Mouse (Mus musculus) midbrain, embryonic 12.5 days (tissue): ENCODE measurements around the gene Snx30. TPM values are rescaled to one million over a fixed set of nuclear protein-coding genes. Genes with fewer than 3 reads are reported as not detected.

ENCODE experiments used
- ATAC-seq: fragments of 200-750 bp; cut with Nextera tagmentation; 2 replicates; pipeline ENCODE4 v1.8.0; 2017; ENCODE audit warnings: low read depth, moderate TSS enrichment, moderate library complexity; ENCODE audit not compliant: low FRiP score
- H3K27ac ChIP-seq: fragments of 300-500 bp; sonication (generic); replicated peaks from 2 replicates; pipeline ENCODE4 v1.5.1; 2016; ENCODE audit warnings: mild to moderate bottlenecking
- H3K27me3 ChIP-seq: fragments of 300-500 bp; sonication (generic); 2 replicates; pipeline ENCODE4 v1.6.1; 2016; ENCODE audit warnings: mild to moderate bottlenecking
- H3K36me3 ChIP-seq: fragments of 300-500 bp; sonication (generic); 2 replicates; pipeline ENCODE4 v1.6.1; 2016
- H3K4me1 ChIP-seq: fragments of 300-500 bp; sonication (generic); 2 replicates; pipeline ENCODE4 v1.6.1; 2016
- H3K4me2 ChIP-seq: fragments of 300-500 bp; sonication (generic); replicated peaks from 2 replicates; pipeline ENCODE4 v1.6.1; 2016; ENCODE audit warnings: mild to moderate bottlenecking, moderate library complexity
- H3K4me3 ChIP-seq: fragments of 300-500 bp; sonication (generic); 2 replicates; pipeline ENCODE4 v1.5.1; 2016; ENCODE audit warnings: mild to moderate bottlenecking
- H3K9ac ChIP-seq: fragments of 300-500 bp; sonication (generic); replicated peaks from 2 replicates; pipeline ENCODE4 v1.6.1; 2016; ENCODE audit warnings: mild to moderate bottlenecking, moderate library complexity
- H3K9me3 ChIP-seq: fragments of 300-500 bp; sonication (generic); 2 replicates; pipeline ENCODE4 v1.6.1; 2016; ENCODE audit warnings: mild to moderate bottlenecking
- WGBS: fragments of 180-500 bp; shearing (Covaris S2); methylation state at CpG from one replicate; pipeline ENCODE4 v1.1.7; 2016; 5-methylcytosine and 5-hydroxymethylcytosine counted together
- polyA plus RNA-seq: library from polyadenylated mRNA; unstranded; fragments of >200 nt; fragmentation: Nextera tagmentation; extraction: Ambion mirVana; gene quantifications from 2 replicates; pipeline ENCODE4 v1.2.1, GENCODE M21; 2016

The Snx30 gene
- polyA plus RNA-seq, 1 experiment from 2014 or later: 14.5 TPM

- 83% methylated on average over 1 of the region's 1 CpGs for WGBS
- Histone ChIP-seq H3K4me1 (peaks cover 2% of the 10 kb centered on the region; the same call in 1 of the 2 replicates), H3K9me3 (no peaks in the 10 kb centered on the region), H3K27ac (no peak overlapping the region), H3K9ac (no peak overlapping the region), H3K27me3 (no peaks in the 10 kb centered on the region), H3K36me3 (peaks cover 6% of the 10 kb centered on the region; the same call in 1 of the 2 replicates), H3K4me2 (no peak overlapping the region), H3K4me3 (no peak overlapping the region)
- no peak for ATAC-seq
Measured at GRCm38 (mm10) chr4:59862335-59862734, 56.7 kb downstream of the Snx30 start.

- Histone ChIP-seq H3K36me3 (0 out of 2 replicates have a peak, but pooled peaks cover under 1% of the 10 kb centered on the region), H3K9ac (no peak overlapping the region; the same call in 1 of the 2 replicates), H3K27ac (no peak overlapping the region), H3K4me2 (no peak overlapping the region), H3K27me3 (no peaks in the 10 kb centered on the region), H3K4me3 (no peak overlapping the region), H3K9me3 (no peaks in the 10 kb centered on the region), H3K4me1 (peaks cover 2% of the 10 kb centered on the region; the same call in 1 of the 2 replicates)
- WGBS: 73% methylated on average over 6 of the region's 6 CpGs
- ATAC-seq: no peak
Measured at GRCm38 (mm10) chr4:59863869-59864268, 58.2 kb downstream of the Snx30 start.

GRCm38 (mm10) chr4:59868086-59868485, 62.4 kb downstream of the Snx30 start:
- H3K4me1 ChIP-seq: no peaks in the 10 kb centered on the region
- H3K9me3 ChIP-seq: no peaks in the 10 kb centered on the region
- H3K36me3 ChIP-seq: 0 out of 2 replicates have a peak, but pooled peaks cover 2% of the 10 kb centered on the region
- H3K4me3 ChIP-seq: no peak overlapping the region
- 89% methylated on average over 11 of the region's 11 CpGs for WGBS
- H3K9ac ChIP-seq: no peak overlapping the region
- no peak overlapping the region for H3K27ac ChIP-seq
- no peak for ATAC-seq
- H3K4me2 ChIP-seq: no peak overlapping the region
- no peaks in the 10 kb centered on the region for H3K27me3 ChIP-seq

GRCm38 (mm10) chr4:59869488-59870057, 63.9 kb downstream of the Snx30 start:
- WGBS: 87% methylated on average over 6 of the region's 6 CpGs
- ATAC-seq: no peak
- no peaks in the 10 kb centered on the region for H3K27me3 ChIP-seq
- H3K4me1 ChIP-seq: no peaks in the 10 kb centered on the region
- H3K4me2 ChIP-seq: no peak overlapping the region
- H3K4me3 ChIP-seq: no peak overlapping the region
- no peak overlapping the region for H3K9ac ChIP-seq
- 0 out of 2 replicates have a peak, but pooled peaks cover 2% of the 10 kb centered on the region for H3K36me3 ChIP-seq
- H3K9me3 ChIP-seq: no peaks in the 10 kb centered on the region
- no peak overlapping the region for H3K27ac ChIP-seq

- ATAC-seq: no peak
- 0 out of 2 replicates have a peak, but pooled peaks cover 2% of the 10 kb centered on the region for H3K36me3 ChIP-seq
- no peak overlapping the region for H3K4me2 ChIP-seq
- 87% methylated on average over 6 of the region's 6 CpGs for WGBS
- no peaks in the 10 kb centered on the region for H3K9me3 ChIP-seq
- no peak overlapping the region for H3K27ac ChIP-seq
- no peak overlapping the region for H3K9ac ChIP-seq
- H3K4me3 ChIP-seq: no peak overlapping the region
- H3K4me1 ChIP-seq: no peaks in the 10 kb centered on the region
- no peaks in the 10 kb centered on the region for H3K27me3 ChIP-seq
Measured at GRCm38 (mm10) chr4:59870433-59870832, 64.8 kb downstream of the Snx30 start.

GRCm38 (mm10) chr4:59870859-59871591, 65.4 kb downstream of the Snx30 start:
- peak; percentile 47 for ATAC-seq
- WGBS: 61% methylated on average over 9 of the region's 9 CpGs
- Histone ChIP-seq H3K9me3 (no peaks in the 10 kb centered on the region), H3K9ac (no peak overlapping the region), H3K36me3 (0 out of 2 replicates have a peak, but pooled peaks cover 2% of the 10 kb centered on the region), H3K4me3 (no peak overlapping the region), H3K4me2 (no peak overlapping the region), H3K27ac (no peak overlapping the region), H3K4me1 (no peaks in the 10 kb centered on the region), H3K27me3 (no peaks in the 10 kb centered on the region)

- Histone ChIP-seq H3K4me2 (no peak overlapping the region), H3K4me3 (no peak overlapping the region), H3K9ac (no peak overlapping the region), H3K4me1 (no peaks in the 10 kb centered on the region), H3K36me3 (0 out of 2 replicates have a peak, but pooled peaks cover 2% of the 10 kb centered on the region), H3K9me3 (no peaks in the 10 kb centered on the region), H3K27me3 (no peaks in the 10 kb centered on the region), H3K27ac (no peak overlapping the region)
- no peak for ATAC-seq
- 35% methylated on average over 6 of the region's 6 CpGs for WGBS
Measured at GRCm38 (mm10) chr4:59873240-59873639, 67.6 kb downstream of the Snx30 start.

- Histone ChIP-seq H3K27me3 (no peaks in the 10 kb centered on the region), H3K4me2 (no peak overlapping the region), H3K36me3 (0 out of 2 replicates have a peak, but pooled peaks cover 2% of the 10 kb centered on the region), H3K4me3 (no peak overlapping the region), H3K4me1 (no peaks in the 10 kb centered on the region), H3K9ac (no peak overlapping the region), H3K9me3 (no peaks in the 10 kb centered on the region), H3K27ac (no peak overlapping the region)
- 42% methylated on average over 5 of the region's 5 CpGs for WGBS
- ATAC-seq: no peak
Measured at GRCm38 (mm10) chr4:59873830-59874229, 68.2 kb downstream of the Snx30 start.

- Histone ChIP-seq H3K9ac (no peak overlapping the region), H3K4me2 (no peak overlapping the region), H3K27me3 (no peaks in the 10 kb centered on the region), H3K27ac (no peak overlapping the region), H3K9me3 (no peaks in the 10 kb centered on the region), H3K36me3 (peaks cover 5% of the 10 kb centered on the region; the same call in 1 of the 2 replicates), H3K4me3 (no peak overlapping the region), H3K4me1 (no peaks in the 10 kb centered on the region)
- 87% methylated on average over 6 of the region's 6 CpGs for WGBS
- ATAC-seq: no peak
Measured at GRCm38 (mm10) chr4:59876570-59876969, 70.9 kb downstream of the Snx30 start.

GRCm38 (mm10) chr4:59877025-59877424, 71.4 kb downstream of the Snx30 start:
- no peak overlapping the region for H3K4me2 ChIP-seq
- no peak overlapping the region for H3K4me3 ChIP-seq
- ATAC-seq: no peak
- H3K36me3 ChIP-seq: peaks cover 7% of the 10 kb centered on the region
- H3K27me3 ChIP-seq: no peaks in the 10 kb centered on the region
- H3K4me1 ChIP-seq: no peaks in the 10 kb centered on the region
- WGBS: 75% methylated on average over 2 of the region's 2 CpGs
- no peak overlapping the region for H3K9ac ChIP-seq
- H3K9me3 ChIP-seq: no peaks in the 10 kb centered on the region
- no peak overlapping the region for H3K27ac ChIP-seq

- Histone ChIP-seq H3K9me3 (no peaks in the 10 kb centered on the region), H3K4me1 (no peaks in the 10 kb centered on the region), H3K36me3 (peaks cover 19% of the 10 kb centered on the region), H3K4me3 (no peak overlapping the region), H3K27ac (no peak overlapping the region), H3K4me2 (no peak overlapping the region), H3K27me3 (no peaks in the 10 kb centered on the region), H3K9ac (no peak overlapping the region)
- ATAC-seq: no peak
- WGBS: 98% methylated on average over 8 of the region's 8 CpGs
Measured at GRCm38 (mm10) chr4:59878595-59878994, 73.0 kb downstream of the Snx30 start.

- no peaks in the 10 kb centered on the region for H3K4me1 ChIP-seq
- no peak for ATAC-seq
Measured at GRCm38 (mm10) chr4:59879444-59879843, 73.8 kb downstream of the Snx30 start.

More at GRCm38 (mm10) chr4:59879444-59879843, 73.8 kb downstream of the Snx30 start:
- Histone ChIP-seq H3K9ac (no peak overlapping the region), H3K4me2 (no peak overlapping the region), H3K36me3 (peaks cover 19% of the 10 kb centered on the region), H3K27ac (no peak overlapping the region), H3K4me3 (no peak overlapping the region), H3K27me3 (no peaks in the 10 kb centered on the region), H3K9me3 (no peaks in the 10 kb centered on the region)
- 94% methylated on average over 3 of the region's 3 CpGs for whole genome bisulfite sequencing
